Mouse (Mus musculus): ENCODE measurements around the gene Itsn1. TPM values are rescaled to one million over a fixed set of nuclear protein-coding genes. Genes with fewer than 3 reads are reported as not detected.

Itsn1 gene
- polyA plus RNA-seq, 1 experiment from 2014 or later, result 26.5 TPM

DNA sequence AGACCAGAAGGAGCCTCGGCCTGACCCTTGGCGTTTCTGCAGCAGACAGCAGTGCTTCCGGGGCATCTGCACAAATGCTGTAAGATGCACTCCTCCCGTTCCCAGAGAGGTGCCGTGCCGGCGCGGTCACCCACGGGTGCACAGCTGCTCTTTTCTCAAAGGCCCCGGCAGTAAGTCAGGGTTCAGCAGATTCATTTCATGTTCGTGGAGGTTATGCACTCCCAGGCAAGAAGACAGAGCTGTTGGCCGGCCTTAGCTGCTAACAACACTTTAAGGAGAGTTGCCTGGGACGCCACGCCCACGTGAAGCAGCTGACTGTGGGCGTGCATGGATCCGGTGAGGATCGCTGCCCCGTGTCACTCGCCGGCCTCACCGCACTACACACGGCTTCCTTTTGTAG lies 101.2 kb downstream of the Itsn1 start:
- H3K27me3 ChIP-seq (ENCODE audit: insufficient read depth, poor library complexity, severe bottlenecking), result no peaks in the 10 kb centered on the region
- H3K4me3 ChIP-seq, result no peak overlapping the region
- no peak for DNase-seq (ENCODE audit: low spot score)
- peaks cover 31% of the 10 kb centered on the region for H3K36me3 ChIP-seq
- WGBS, result 92% methylated on average over 23 of the region's 23 CpGs
- H3K27ac ChIP-seq, result no peak overlapping the region
- no peaks in the 10 kb centered on the region for H3K9me3 ChIP-seq
- H3K4me1 ChIP-seq, result peaks cover 35% of the 10 kb centered on the region

GRCm38 (mm10) chr16:91833121-91833520 lies 104.0 kb downstream of the Itsn1 start:
- no peak for DNase-seq (ENCODE audit: low spot score)
- H3K36me3 ChIP-seq, result peaks cover 41% of the 10 kb centered on the region
- H3K4me1 ChIP-seq, result peaks cover 13% of the 10 kb centered on the region
- WGBS, result 89% methylated on average over 5 of the region's 5 CpGs
- H3K27ac ChIP-seq, result no peak overlapping the region
- no peaks in the 10 kb centered on the region for H3K27me3 ChIP-seq (ENCODE audit: insufficient read depth, poor library complexity, severe bottlenecking)
- no peaks in the 10 kb centered on the region for H3K9me3 ChIP-seq
- no peak overlapping the region for H3K4me3 ChIP-seq

GRCm38 (mm10) chr16:91833558-91833957 lies 104.5 kb downstream of the Itsn1 start:
- Histone ChIP-seq H3K27me3 (ENCODE audit: insufficient read depth, poor library complexity, severe bottlenecking) (no peaks in the 10 kb centered on the region), H3K9me3 (no peaks in the 10 kb centered on the region), H3K36me3 (peaks cover 40% of the 10 kb centered on the region), H3K27ac (no peak overlapping the region), H3K4me3 (no peak overlapping the region), H3K4me1 (peaks cover 9% of the 10 kb centered on the region)
- 86% methylated on average over 2 of the region's 2 CpGs for WGBS
- DNase-seq (ENCODE audit: low spot score), result no peak

- no peak for DNase-seq (ENCODE audit: low spot score)
- no peaks in the 10 kb centered on the region for H3K27me3 ChIP-seq (ENCODE audit: insufficient read depth, poor library complexity, severe bottlenecking)
- no peak overlapping the region for H3K4me3 ChIP-seq
- H3K36me3 ChIP-seq, result peaks cover 40% of the 10 kb centered on the region
- H3K4me1 ChIP-seq, result peaks cover 6% of the 10 kb centered on the region
- 85% methylated on average over 1 of the region's 1 CpGs for WGBS
- H3K9me3 ChIP-seq, result no peaks in the 10 kb centered on the region
- no peak overlapping the region for H3K27ac ChIP-seq
These were observed 104.9 kb downstream of the Itsn1 start for GRCm38 (mm10) chr16:91833981-91834380.

DNA sequence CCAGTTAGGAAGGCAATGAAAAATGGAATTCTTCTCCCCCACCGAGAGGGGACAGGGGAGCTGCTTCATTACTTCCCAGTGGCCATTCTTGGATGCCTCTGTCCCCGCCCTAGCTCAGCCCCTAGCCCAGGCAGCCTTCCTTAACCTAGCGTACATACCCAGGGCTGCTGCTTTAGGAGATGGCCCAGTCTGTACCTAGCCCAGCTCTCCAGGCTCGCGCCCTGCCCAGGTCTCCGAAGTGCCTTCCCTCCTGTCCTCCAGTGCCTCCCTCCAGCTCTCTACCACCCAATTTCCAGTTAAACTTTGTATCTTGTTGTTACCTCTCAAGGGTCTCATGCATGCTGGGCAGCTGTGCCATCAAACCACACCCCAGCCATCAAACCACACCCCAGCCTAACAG lies 106.7 kb downstream of the Itsn1 start:
- no peak for DNase-seq (ENCODE audit: low spot score)
- Histone ChIP-seq H3K27me3 (ENCODE audit: insufficient read depth, poor library complexity, severe bottlenecking) (no peaks in the 10 kb centered on the region), H3K36me3 (peaks cover 37% of the 10 kb centered on the region), H3K9me3 (no peaks in the 10 kb centered on the region), H3K4me1 (peaks cover 19% of the 10 kb centered on the region), H3K27ac (no peak overlapping the region), H3K4me3 (no peak overlapping the region)
- WGBS, result 82% methylated on average over 6 of the region's 6 CpGs

- H3K27ac ChIP-seq, result no peak overlapping the region
- H3K4me3 ChIP-seq, result no peak overlapping the region
- H3K4me1 ChIP-seq, result peaks cover 24% of the 10 kb centered on the region
- DNase-seq (ENCODE audit: low spot score), result no peak
- peaks cover 35% of the 10 kb centered on the region for H3K36me3 ChIP-seq
- H3K9me3 ChIP-seq, result no peaks in the 10 kb centered on the region
- no peaks in the 10 kb centered on the region for H3K27me3 ChIP-seq (ENCODE audit: insufficient read depth, poor library complexity, severe bottlenecking)
- WGBS, result 82% methylated on average over 18 of the region's 18 CpGs
These were observed 107.8 kb downstream of the Itsn1 start for GRCm38 (mm10) chr16:91836592-91837557.

DNA sequence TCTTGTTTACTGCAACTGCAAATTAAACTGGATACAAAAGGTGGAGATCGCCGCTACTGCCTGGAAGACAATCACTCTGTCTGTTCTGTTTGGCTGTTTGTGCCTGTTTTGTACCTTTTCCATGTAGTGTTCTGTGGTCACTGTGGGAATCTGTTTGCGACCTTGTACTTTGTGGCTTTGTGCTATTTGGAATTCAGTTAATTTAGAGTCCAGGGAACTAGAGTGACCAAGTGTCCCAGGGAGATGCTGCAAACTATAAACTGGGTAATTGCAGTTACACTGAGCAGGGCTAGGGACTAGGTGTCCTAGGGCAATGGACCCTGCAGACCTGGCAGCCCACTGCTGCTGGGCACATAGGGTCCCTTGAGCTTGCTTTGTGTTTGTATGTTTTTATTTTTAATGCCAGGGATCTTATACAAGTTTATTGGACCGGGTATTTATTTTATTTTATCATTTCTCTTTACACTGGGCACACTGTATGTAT lies 108.5 kb downstream of the Itsn1 start:
- peaks cover 24% of the 10 kb centered on the region for H3K4me1 ChIP-seq
- H3K4me3 ChIP-seq, result no peak overlapping the region
- DNase-seq (ENCODE audit: low spot score), result no peak
- H3K27me3 ChIP-seq (ENCODE audit: insufficient read depth, poor library complexity, severe bottlenecking), result no peaks in the 10 kb centered on the region
- H3K27ac ChIP-seq, result no peak overlapping the region
- H3K36me3 ChIP-seq, result peaks cover 38% of the 10 kb centered on the region
- H3K9me3 ChIP-seq, result no peaks in the 10 kb centered on the region
- WGBS, result 94% methylated on average over 4 of the region's 4 CpGs

DNA sequence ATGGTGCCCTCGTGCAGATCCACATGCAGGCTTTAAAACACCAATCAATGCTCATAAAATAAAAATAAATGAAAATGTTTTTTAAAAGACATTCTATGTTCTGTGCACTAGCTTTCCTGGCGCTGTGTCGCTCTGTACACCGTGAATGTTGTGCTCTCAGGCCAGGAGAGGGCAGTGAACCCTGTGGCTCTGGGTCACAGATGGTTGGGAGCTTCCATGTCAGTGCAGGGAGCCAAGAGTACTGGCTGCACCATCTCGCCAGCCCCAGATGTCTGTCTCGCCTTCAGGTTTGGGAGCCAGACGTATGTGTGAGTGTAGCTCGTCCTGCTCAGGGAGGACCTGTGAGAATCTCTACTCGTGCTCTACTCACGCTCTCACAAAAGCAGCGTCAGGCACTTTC lies 109.7 kb downstream of the Itsn1 start:
- 82% methylated on average over 11 of the region's 11 CpGs for WGBS
- peaks cover 48% of the 10 kb centered on the region for H3K36me3 ChIP-seq
- no peak for DNase-seq (ENCODE audit: low spot score)

GRCm38 (mm10) chr16:91839462-91839861 lies 110.4 kb downstream of the Itsn1 start:
- 0 out of 2 replicates have a peak overlapping the region, but pooled peaks have one; percentile 5 for H3K4me3 ChIP-seq
- H3K9me3 ChIP-seq, result no peaks in the 10 kb centered on the region
- no peak overlapping the region for H3K27ac ChIP-seq
- H3K27me3 ChIP-seq (ENCODE audit: insufficient read depth, poor library complexity, severe bottlenecking), result no peaks in the 10 kb centered on the region
- H3K36me3 ChIP-seq, result peaks cover 53% of the 10 kb centered on the region
- peaks cover 24% of the 10 kb centered on the region for H3K4me1 ChIP-seq
- 50% methylated on average over 11 of the region's 11 CpGs for WGBS
- no peak for DNase-seq (ENCODE audit: low spot score)

More for the DNA sequence above, 109.7 kb downstream of the Itsn1 start:
- Histone ChIP-seq H3K4me1 (peaks cover 24% of the 10 kb centered on the region), H3K27me3 (ENCODE audit: insufficient read depth, poor library complexity, severe bottlenecking) (no peaks in the 10 kb centered on the region), H3K27ac (no peak overlapping the region), H3K4me3 (no peak overlapping the region), H3K9me3 (no peaks in the 10 kb centered on the region)

- peak overlapping the region; percentile 49; the same call in 1 of the 2 replicates for H3K27ac ChIP-seq
- H3K4me3 ChIP-seq, result no peak overlapping the region
- peaks cover 30% of the 10 kb centered on the region for H3K4me1 ChIP-seq
- 86% methylated on average over 14 of the region's 14 CpGs for WGBS
- H3K27me3 ChIP-seq (ENCODE audit: insufficient read depth, poor library complexity, severe bottlenecking), result no peaks in the 10 kb centered on the region
- H3K9me3 ChIP-seq, result no peaks in the 10 kb centered on the region
- DNase-seq (ENCODE audit: low spot score), result no peak
- H3K36me3 ChIP-seq, result peaks cover 57% of the 10 kb centered on the region
These were observed 112.0 kb downstream of the Itsn1 start for GRCm38 (mm10) chr16:91841026-91841630.

GRCm38 (mm10) chr16:91846089-91846741 lies 117.1 kb downstream of the Itsn1 start:
- no peak for DNase-seq (ENCODE audit: low spot score)
- no peaks in the 10 kb centered on the region for H3K27me3 ChIP-seq (ENCODE audit: insufficient read depth, poor library complexity, severe bottlenecking)
- WGBS, result 44% methylated on average over 10 of the region's 10 CpGs
- H3K27ac ChIP-seq, result 0 out of 2 replicates have a peak overlapping the region, but pooled peaks have one; percentile 32
- H3K36me3 ChIP-seq, result peaks cover 64% of the 10 kb centered on the region
- peaks cover 31% of the 10 kb centered on the region for H3K4me1 ChIP-seq
- H3K4me3 ChIP-seq, result no peak overlapping the region
- no peaks in the 10 kb centered on the region for H3K9me3 ChIP-seq

DNA sequence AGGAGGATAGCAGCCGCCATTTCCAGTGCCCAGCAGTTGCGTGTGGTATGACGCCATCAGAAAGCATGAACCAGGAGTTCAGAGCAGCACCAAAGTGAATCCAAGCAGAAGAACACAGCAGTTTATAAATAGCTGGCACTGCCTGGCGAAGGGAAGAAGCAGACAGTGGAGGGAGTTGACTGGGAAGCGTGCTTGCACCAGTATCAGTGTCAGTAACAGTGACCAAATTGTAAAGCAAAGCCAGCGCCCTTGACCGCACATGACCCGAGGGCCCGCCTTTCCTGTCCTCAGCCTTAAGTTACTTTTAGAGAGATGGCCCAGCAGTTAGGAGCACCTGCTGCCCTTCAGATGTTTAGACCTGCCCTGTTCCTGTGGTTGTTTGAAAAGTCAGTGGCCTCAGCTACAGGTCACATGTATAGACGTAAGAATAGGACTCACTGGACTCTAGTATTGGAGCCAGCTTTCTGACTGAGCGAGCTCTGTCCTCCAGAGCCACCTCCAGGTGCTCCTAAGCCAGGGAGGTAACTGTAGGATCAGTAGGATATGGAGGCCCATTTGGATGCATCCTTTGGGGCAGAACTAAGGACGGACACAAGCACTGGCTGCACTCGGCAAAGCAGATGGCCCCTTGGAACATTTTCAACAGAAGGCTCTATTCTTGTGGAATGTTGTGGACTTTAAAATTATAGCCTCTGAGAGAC lies 118.6 kb downstream of the Itsn1 start:
- Histone ChIP-seq H3K27ac (peak overlapping the region; percentile 70), H3K36me3 (peaks cover 71% of the 10 kb centered on the region), H3K27me3 (ENCODE audit: insufficient read depth, poor library complexity, severe bottlenecking) (no peaks in the 10 kb centered on the region), H3K4me1 (peaks cover 44% of the 10 kb centered on the region), H3K4me3 (no peak overlapping the region), H3K9me3 (no peaks in the 10 kb centered on the region)
- 81% methylated on average over 13 of the region's 13 CpGs for WGBS
- no peak for DNase-seq (ENCODE audit: low spot score)
